Mouse (Mus musculus) small intestine, adult 2 months (tissue): ENCODE data around the gene Srcin1.

Experiments
- CTCF ChIP-seq: fragments of 200-500 bp; IDR thresholded peaks from 2 replicates; pipeline ENCODE4 v1.5.1; 2012; ENCODE audit warnings: low read depth, mild to moderate bottlenecking, control low read depth, inconsistent platforms, low read length, moderate library complexity, mixed read lengths; ENCODE audit not compliant: insufficient replicate concordance, insufficient read length; ENCODE audit errors: extremely low read depth
- POLR2A ChIP-seq: fragments of 200-500 bp; IDR thresholded peaks from 2 replicates; pipeline ENCODE4 v1.6.1; 2012; ENCODE audit warnings: low read depth, mild to moderate bottlenecking, control low read depth, inconsistent platforms, low read length, moderate library complexity

DNA sequence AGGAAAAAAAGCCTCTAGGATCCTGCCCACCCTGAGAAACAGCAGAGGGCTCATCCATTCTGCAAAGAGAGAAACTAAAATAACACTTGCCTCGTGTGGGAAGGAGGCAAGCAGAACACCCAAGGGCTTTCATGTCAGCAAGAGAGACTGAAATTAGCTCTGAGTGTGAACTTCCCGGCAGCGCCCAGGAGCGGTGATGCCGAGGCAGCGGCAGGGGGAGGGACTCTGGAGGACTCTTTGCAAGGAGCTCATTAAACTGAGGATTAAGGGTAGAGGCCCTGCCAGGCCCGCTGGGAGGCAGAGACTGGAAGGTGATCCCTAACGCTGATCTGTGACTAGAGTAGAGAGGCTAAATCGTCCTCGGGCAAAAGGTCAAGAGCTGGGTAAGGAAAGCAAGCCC, 13.2 kb upstream of the Srcin1 start:
- TF ChIP-seq CTCF: no peak
- no peak for TF ChIP-seq POLR2A
